Mouse (Mus musculus) neural tube, embryonic 11.5 days (tissue): ENCODE measurements at regions not wholly inside any gene's neighbourhood (a gene's known extent, or its start where the extent isn't known, plus 50 kb on each side); places are given as distances from the start of the nearest gene placed in this dataset.

ENCODE experiments used
- ATAC-seq: fragments of 200-750 bp; cut with Nextera tagmentation; 2 replicates; pipeline ENCODE4 v1.8.0; 2017; ENCODE audit warnings: moderate number of reproducible peaks, mild to moderate bottlenecking, moderate TSS enrichment, moderate library complexity; ENCODE audit not compliant: insufficient read depth, low FRiP score, low TSS enrichment
- DNase-seq: peaks from one replicate; pipeline ENCODE4 v3.0.0-alpha.2; 2015; ENCODE audit warnings: low spot score
- H3K27ac ChIP-seq: fragments of 300-500 bp; sonication (generic); 2 replicates; pipeline ENCODE4 v1.5.1; 2014; ENCODE audit warnings: low read depth, mild to moderate bottlenecking, low read length
- H3K27me3 ChIP-seq: fragments of 300-500 bp; sonication (generic); 2 replicates; pipeline ENCODE4 v1.6.1; 2014; ENCODE audit warnings: mild to moderate bottlenecking, low read length, mixed read lengths; ENCODE audit not compliant: control insufficient read depth, insufficient read depth
- H3K36me3 ChIP-seq: fragments of 300-500 bp; sonication (generic); 2 replicates; pipeline ENCODE4 v1.6.1; 2014; ENCODE audit warnings: mild to moderate bottlenecking, low read length, moderate library complexity, mixed read lengths; ENCODE audit not compliant: control insufficient read depth, insufficient read depth
- H3K4me1 ChIP-seq: fragments of 300-500 bp; sonication (generic); 2 replicates; pipeline ENCODE4 v1.6.1; 2014; ENCODE audit warnings: low read length, mixed read lengths; ENCODE audit not compliant: control insufficient read depth, insufficient read depth
- H3K4me2 ChIP-seq: fragments of 300-500 bp; sonication (generic); 2 replicates; pipeline ENCODE4 v1.6.1; 2014; ENCODE audit warnings: low read depth, mild to moderate bottlenecking, moderate library complexity
- H3K4me3 ChIP-seq: fragments of 300-500 bp; sonication (generic); 2 replicates; pipeline ENCODE4 v1.5.1; 2014; ENCODE audit warnings: low read depth, low read length
- H3K9ac ChIP-seq: fragments of 300-500 bp; sonication (generic); 2 replicates; pipeline ENCODE4 v1.6.1; 2014; ENCODE audit warnings: mild to moderate bottlenecking, low read length
- H3K9me3 ChIP-seq: fragments of 300-500 bp; sonication (generic); 2 replicates; pipeline ENCODE4 v1.6.1; 2016; ENCODE audit warnings: low read length; ENCODE audit not compliant: control insufficient read depth
- WGBS: fragments of 180-500 bp; shearing (Covaris S2); extraction: QIAGEN DNeasy Blood & Tissue Kit; methylation state at CpG from one replicate; pipeline ENCODE4 v1.1.7; 2014; 5-methylcytosine and 5-hydroxymethylcytosine counted together

DNA sequence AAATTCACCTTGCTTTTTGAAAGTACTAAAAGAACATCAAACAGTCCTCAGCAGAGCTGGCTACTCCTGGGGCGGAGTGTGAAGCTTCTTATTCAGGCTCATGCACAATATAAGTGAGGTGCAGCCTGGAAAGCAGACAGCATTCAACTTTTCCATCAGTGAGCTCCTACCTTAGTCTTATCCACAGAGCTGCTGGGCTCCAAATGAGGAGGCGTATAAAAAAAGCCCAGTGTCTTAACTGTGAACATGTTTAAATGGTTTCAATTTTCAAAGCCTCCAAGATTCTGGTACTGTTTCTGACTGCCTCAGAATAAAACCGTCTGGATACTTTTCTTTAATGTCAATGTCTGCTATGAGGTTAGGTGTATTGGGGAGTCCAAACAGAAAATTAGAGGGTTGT lies 310.5 kb downstream of the Icos start:
- WGBS = 90% methylated on average over 3 of the region's 3 CpGs
- H3K36me3 ChIP-seq = no peaks in the 10 kb centered on the region
- H3K4me1 ChIP-seq = no peaks in the 10 kb centered on the region; the same call in 1 of the 2 replicates
- H3K9me3 ChIP-seq = no peaks in the 10 kb centered on the region
- H3K4me2 ChIP-seq = no peak overlapping the region
- H3K27me3 ChIP-seq = no peaks in the 10 kb centered on the region
- H3K27ac ChIP-seq = no peak overlapping the region
- ATAC-seq (no peak), DNase-seq (no peak)
- no peak overlapping the region for H3K4me3 ChIP-seq
- no peak overlapping the region for H3K9ac ChIP-seq

DNA sequence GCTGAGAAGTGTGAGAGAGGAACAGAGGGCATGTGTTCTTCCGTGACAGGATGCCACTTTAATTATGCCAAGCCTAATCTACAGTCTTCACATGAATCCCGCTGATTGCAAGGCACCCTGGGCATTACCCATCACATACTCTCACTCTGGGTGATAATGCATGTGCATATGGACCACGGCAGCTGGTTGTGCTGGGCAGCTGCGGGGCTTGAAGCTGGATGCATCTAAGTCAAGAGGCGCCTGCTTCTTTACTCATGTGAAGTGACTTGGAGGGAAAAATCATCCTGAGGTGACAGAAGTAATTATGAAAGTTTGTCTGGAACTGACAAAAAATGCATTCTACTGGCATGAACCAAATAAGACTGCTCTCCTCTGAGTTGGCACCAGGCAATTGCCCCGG lies 311.2 kb downstream of the Icos start:
- no peak overlapping the region for H3K4me3 ChIP-seq
- no peak overlapping the region for H3K27ac ChIP-seq
- no peak overlapping the region for H3K4me2 ChIP-seq
- H3K9ac ChIP-seq = no peak overlapping the region
- no peaks in the 10 kb centered on the region; the same call in 1 of the 2 replicates for H3K4me1 ChIP-seq
- DNase-seq (no peak), ATAC-seq (no peak)
- H3K27me3 ChIP-seq = no peaks in the 10 kb centered on the region
- no peaks in the 10 kb centered on the region for H3K36me3 ChIP-seq
- 91% methylated on average over 6 of the region's 6 CpGs for WGBS
- H3K9me3 ChIP-seq = no peaks in the 10 kb centered on the region

DNA sequence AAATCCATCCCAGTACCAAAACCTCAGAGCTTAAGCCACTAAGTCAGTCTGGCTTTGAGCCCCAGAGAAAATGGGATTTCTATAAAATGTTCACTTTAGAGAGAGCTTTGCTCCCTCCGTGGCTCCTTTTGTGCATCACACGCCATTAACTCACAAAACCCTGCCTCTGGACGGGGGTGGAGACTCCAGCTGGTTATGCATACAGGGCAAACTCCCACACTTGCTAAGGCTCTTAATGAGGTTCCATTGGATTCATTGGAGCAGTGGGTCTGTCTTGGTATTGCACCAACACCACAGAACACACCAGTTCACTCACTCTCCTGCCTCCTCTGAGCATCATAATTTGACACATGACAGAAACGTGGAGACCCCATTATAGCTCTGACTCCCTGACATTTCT lies 311.8 kb downstream of the Icos start:
- Histone ChIP-seq H3K9me3 (no peaks in the 10 kb centered on the region), H3K27me3 (no peaks in the 10 kb centered on the region), H3K9ac (no peak overlapping the region), H3K4me3 (no peak overlapping the region), H3K36me3 (no peaks in the 10 kb centered on the region), H3K27ac (no peak overlapping the region), H3K4me1 (no peaks in the 10 kb centered on the region; the same call in 1 of the 2 replicates), H3K4me2 (no peak overlapping the region)
- ATAC-seq = no peak
- DNase-seq = no peak
- 52% methylated on average over 4 of the region's 4 CpGs for WGBS

DNA sequence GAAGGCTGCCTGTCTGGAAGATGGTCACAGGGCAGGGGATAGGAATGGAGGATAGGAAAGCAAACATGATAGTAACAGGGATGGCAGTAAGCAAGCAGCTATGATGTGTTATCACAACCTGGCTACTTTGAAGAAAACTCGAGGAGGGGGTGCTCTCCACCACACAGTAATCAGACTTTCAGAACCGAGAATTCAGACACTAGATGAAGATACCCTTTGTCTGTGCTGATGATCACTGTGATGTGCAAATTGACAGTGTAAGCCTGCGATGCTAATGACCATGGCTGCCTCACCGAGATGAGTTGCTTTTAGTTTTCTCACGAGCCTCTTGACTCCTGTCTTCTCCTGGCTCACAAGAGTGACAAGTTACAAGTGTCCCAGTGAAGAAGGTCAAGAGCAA lies 315.4 kb downstream of the Icos start:
- no peak overlapping the region for H3K9ac ChIP-seq
- no peaks in the 10 kb centered on the region for H3K27me3 ChIP-seq
- no peak overlapping the region for H3K4me2 ChIP-seq
- H3K4me3 ChIP-seq = no peak overlapping the region
- peaks cover 3% of the 10 kb centered on the region for H3K4me1 ChIP-seq
- no peak for ATAC-seq
- no peak overlapping the region for H3K27ac ChIP-seq
- H3K9me3 ChIP-seq = no peaks in the 10 kb centered on the region
- no peaks in the 10 kb centered on the region for H3K36me3 ChIP-seq
- 59% methylated on average over 5 of the region's 5 CpGs for WGBS
- no peak for DNase-seq

DNA sequence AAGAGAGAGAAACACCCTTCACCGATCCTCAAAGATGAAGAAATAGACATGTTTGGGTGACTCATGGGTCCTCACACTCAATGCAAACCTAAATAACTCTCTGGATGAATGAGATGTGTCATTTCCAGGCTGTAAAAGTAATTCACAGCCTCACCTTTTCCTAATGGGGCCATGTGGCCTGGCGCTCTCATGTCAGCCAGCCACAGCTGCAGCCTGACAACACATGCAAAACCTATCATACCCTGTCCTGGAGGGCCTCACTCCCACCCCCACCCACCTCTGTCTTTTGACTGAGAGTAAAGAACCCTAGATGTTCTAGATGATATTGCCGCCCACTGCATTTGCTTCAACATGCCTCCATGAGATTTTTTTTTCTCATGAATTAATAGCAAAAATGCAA lies 317.5 kb downstream of the Icos start:
- H3K9ac ChIP-seq = no peak overlapping the region
- H3K4me1 ChIP-seq = peaks cover 16% of the 10 kb centered on the region
- WGBS = 63% methylated on average over 3 of the region's 3 CpGs
- DNase-seq (peak; percentile 16), ATAC-seq (no peak)
- no peak overlapping the region for H3K4me2 ChIP-seq
- peaks cover 5% of the 10 kb centered on the region; the same call in 1 of the 2 replicates for H3K27me3 ChIP-seq
- no peak overlapping the region for H3K27ac ChIP-seq
- no peaks in the 10 kb centered on the region for H3K36me3 ChIP-seq
- H3K4me3 ChIP-seq = no peak overlapping the region
- H3K9me3 ChIP-seq = no peaks in the 10 kb centered on the region

DNA sequence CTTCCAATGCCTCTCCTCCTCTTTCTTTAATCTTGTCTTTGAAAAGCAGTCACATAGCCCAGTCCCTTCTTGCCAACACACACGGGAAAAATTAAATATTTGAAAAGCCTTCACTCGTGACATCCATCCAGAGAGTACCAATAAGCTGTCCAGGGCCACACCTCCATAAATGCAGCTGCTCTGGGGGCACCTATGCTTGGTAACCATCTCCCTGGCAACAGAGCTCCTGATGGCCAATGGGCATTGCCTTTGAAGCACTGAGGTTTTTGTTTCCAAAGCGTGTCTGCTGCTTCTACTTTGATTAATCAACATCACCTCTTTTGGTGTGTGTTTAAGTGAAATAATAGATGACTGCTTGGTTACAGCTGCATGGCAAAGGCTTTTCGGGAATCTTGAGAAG lies 319.1 kb downstream of the Icos start:
- WGBS = 41% methylated on average over 4 of the region's 4 CpGs
- Histone ChIP-seq H3K4me3 (no peak overlapping the region), H3K36me3 (no peaks in the 10 kb centered on the region), H3K4me2 (no peak overlapping the region), H3K9me3 (no peaks in the 10 kb centered on the region), H3K4me1 (peaks cover 31% of the 10 kb centered on the region), H3K27me3 (peaks cover 5% of the 10 kb centered on the region; the same call in 1 of the 2 replicates), H3K9ac (no peak overlapping the region), H3K27ac (no peak overlapping the region)
- DNase-seq (no peak), ATAC-seq (no peak)

DNA sequence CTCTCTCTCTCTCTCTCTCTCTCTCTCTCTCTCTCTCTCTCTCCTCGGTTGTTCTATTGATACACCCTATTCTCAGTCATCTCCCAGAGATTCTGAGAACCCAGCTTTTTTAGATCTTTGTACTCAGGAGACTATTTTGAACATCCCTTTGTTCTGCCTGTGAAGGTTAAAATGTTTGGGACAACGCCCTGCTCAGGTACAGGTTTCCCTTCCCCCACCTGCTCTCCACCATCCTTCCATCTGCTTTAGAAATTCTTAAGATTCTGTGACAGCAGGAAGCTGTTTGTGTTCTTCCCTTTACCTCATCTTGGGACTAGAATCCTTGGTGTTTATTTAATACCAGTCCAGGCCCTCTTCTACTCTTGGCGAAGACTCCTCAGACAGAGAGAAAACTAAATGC lies 319.6 kb downstream of the Icos start:
- H3K4me2 ChIP-seq = no peak overlapping the region
- ATAC-seq (no peak), DNase-seq (no peak)
- H3K36me3 ChIP-seq = no peaks in the 10 kb centered on the region
- peaks cover 5% of the 10 kb centered on the region; the same call in 1 of the 2 replicates for H3K27me3 ChIP-seq
- no peak overlapping the region for H3K4me3 ChIP-seq
- WGBS = 67% methylated on average over 3 of the region's 3 CpGs
- no peaks in the 10 kb centered on the region for H3K9me3 ChIP-seq
- H3K27ac ChIP-seq = no peak overlapping the region
- H3K4me1 ChIP-seq = peaks cover 34% of the 10 kb centered on the region
- H3K9ac ChIP-seq = no peak overlapping the region

DNA sequence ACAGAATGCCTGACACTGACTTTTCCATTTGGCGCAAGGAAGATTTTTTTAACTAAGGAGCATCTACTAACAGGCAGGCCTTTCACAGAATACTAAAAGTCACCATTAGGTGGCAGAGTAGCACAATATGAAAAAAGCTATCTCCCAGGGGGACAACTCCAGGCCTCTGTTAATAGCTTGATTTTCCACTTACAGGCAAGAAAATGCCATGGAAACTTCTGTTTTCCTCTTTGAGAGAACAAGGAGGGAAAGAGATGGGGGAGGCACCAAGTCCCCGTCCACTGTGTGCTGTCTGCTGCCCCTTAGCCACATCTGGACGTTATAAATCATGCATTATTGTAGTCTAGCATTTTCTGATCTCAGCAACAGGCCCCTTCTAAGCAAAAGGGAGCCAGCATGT lies 320.3 kb downstream of the Icos start:
- Histone ChIP-seq H3K27ac (0 out of 2 replicates have a peak overlapping the region, but pooled peaks have one; percentile 5), H3K36me3 (no peaks in the 10 kb centered on the region), H3K4me2 (no peak overlapping the region), H3K9ac (no peak overlapping the region), H3K9me3 (no peaks in the 10 kb centered on the region), H3K4me3 (no peak overlapping the region), H3K27me3 (peaks cover 5% of the 10 kb centered on the region; the same call in 1 of the 2 replicates), H3K4me1 (peaks cover 34% of the 10 kb centered on the region)
- WGBS = 30% methylated on average over 3 of the region's 3 CpGs
- ATAC-seq (no peak), DNase-seq (peak; percentile 64)

DNA sequence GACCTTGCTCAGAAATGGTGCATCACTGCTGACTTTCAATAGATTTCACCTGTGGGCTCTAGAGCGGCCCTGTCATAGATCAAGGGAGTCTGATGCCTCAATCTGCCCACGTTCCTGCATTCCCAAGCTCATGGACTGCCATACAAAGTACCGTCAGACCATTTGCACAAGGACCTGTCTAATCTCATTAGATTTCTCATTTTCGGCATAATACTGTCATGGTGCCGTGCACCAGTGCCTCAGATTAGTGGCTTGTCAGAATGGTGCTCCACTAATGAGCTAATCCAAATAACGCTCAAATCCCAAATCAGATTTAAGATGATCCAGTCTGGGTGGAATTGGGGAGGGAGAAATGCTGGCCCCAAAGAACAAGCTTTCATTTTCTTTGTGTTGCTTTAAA lies 321.1 kb downstream of the Icos start:
- no peaks in the 10 kb centered on the region for H3K36me3 ChIP-seq
- DNase-seq = no peak
- H3K4me2 ChIP-seq = no peak overlapping the region
- H3K9ac ChIP-seq = no peak overlapping the region
- 71% methylated on average over 6 of the region's 6 CpGs for WGBS
- no peaks in the 10 kb centered on the region for H3K9me3 ChIP-seq
- peaks cover 34% of the 10 kb centered on the region for H3K4me1 ChIP-seq
- no peak overlapping the region for H3K4me3 ChIP-seq
- peaks cover 6% of the 10 kb centered on the region; the same call in 1 of the 2 replicates for H3K27me3 ChIP-seq
- ATAC-seq = no peak
- peak overlapping the region; percentile 5; the same call in 1 of the 2 replicates for H3K27ac ChIP-seq
